Mouse (Mus musculus) induced T-regulatory cell, adult 2 months (primary cell): ENCODE data around the gene Asb8.

Experiments used
- DNase-seq: peaks from one replicate; pipeline ENCODE4 v3.0.0-alpha.2; 2012; ENCODE audit warnings: low read depth

Gene Asb8

GRCm38 (mm10) chr15:98114852-98115778, 50.3 kb downstream of the Asb8 start:
- DNase-seq = no peak

- DNase-seq = no peak
Measured at GRCm38 (mm10) chr15:98114098-98114851, 51.1 kb downstream of the Asb8 start.

GRCm38 (mm10) chr15:98111791-98112190, 53.6 kb downstream of the Asb8 start:
- no peak for DNase-seq

- peak; percentile 84 for DNase-seq
Measured at GRCm38 (mm10) chr15:98108297-98109152, 56.9 kb downstream of the Asb8 start.

GRCm38 (mm10) chr15:98107703-98108296, 57.6 kb downstream of the Asb8 start:
- peak; percentile 10 for DNase-seq

- DNase-seq = no peak
Measured at GRCm38 (mm10) chr15:98107230-98107629, 58.2 kb downstream of the Asb8 start.

GRCm38 (mm10) chr15:98106506-98106905, 58.9 kb downstream of the Asb8 start:
- no peak for DNase-seq

- DNase-seq = no peak
Measured at GRCm38 (mm10) chr15:98102401-98102800, 63.0 kb downstream of the Asb8 start.

GRCm38 (mm10) chr15:98098519-98098918, 66.9 kb downstream of the Asb8 start:
- peak; percentile 35 for DNase-seq

- peak; percentile 57 for DNase-seq
Measured at GRCm38 (mm10) chr15:98096957-98097356, 68.5 kb downstream of the Asb8 start.

GRCm38 (mm10) chr15:98094905-98095304, 70.5 kb downstream of the Asb8 start:
- DNase-seq = no peak

- DNase-seq = peak; percentile 95
Measured at GRCm38 (mm10) chr15:98093121-98094011, 72.1 kb downstream of the Asb8 start, which contains the start of gene Senp1. Senp1 (minus strand) TSS chr15:98093744.

GRCm38 (mm10) chr15:98092372-98093120, 72.9 kb downstream of the Asb8 start, which contains the start of gene Pfkm:
Pfkm (plus strand) TSS chr15:98092589.
- no peak for DNase-seq

- DNase-seq = peak; percentile 43
Measured at GRCm38 (mm10) chr15:98091841-98092240, 73.6 kb downstream of the Asb8 start.

- peak; percentile 90 for DNase-seq
Measured at GRCm38 (mm10) chr15:98089421-98090183, 75.8 kb downstream of the Asb8 start.

- no peak for DNase-seq
Measured at GRCm38 (mm10) chr15:98088889-98089288, 76.5 kb downstream of the Asb8 start.
